8 mouse cellular contexts compared by ENCODE assay signal in genomic region chr16:91932082-91932690, GRCm38 (mm10).
DNase-seq lines count a peak whose midpoint lies in the region; ATAC-seq and TF ChIP-seq lines count a peak whose summit lies in the region.

No protein-coding gene starts in this region.

- peaks cover 36% of the 10 kb centered on the region for H3K4me1 ChIP-seq in erythroblast, embryonic 14.5 days (ENCODE audit: control insufficient read depth)
- peaks cover 12% of the 10 kb centered on the region for H3K4me1 ChIP-seq in forebrain, embryonic 16.5 days (replicated peaks; ENCODE audit: control insufficient read depth, insufficient read depth, low read length)
- H3K4me1 ChIP-seq in liver, embryonic 14.5 days (replicated peaks; ENCODE audit: control insufficient read depth in 2 of 2, insufficient read depth in 2 of 2, low read length in 1 of 2), result peaks cover 10 to 11% of the 10 kb centered on the region in 2 experiments

- peaks cover under 1% of the 10 kb centered on the region; the same call in 1 of the 2 replicates for H3K27me3 ChIP-seq in erythroblast, embryonic 14.5 days (ENCODE audit: control insufficient read depth)
- no peaks in the 10 kb centered on the region for H3K27me3 ChIP-seq in C2C12 (ENCODE audit: control insufficient read depth, insufficient read depth, insufficient read length)
- H3K27me3 ChIP-seq in forebrain, embryonic 16.5 days (replicated peaks; ENCODE audit: control insufficient read depth, insufficient read depth, low read length), result no peaks in the 10 kb centered on the region
- H3K27me3 ChIP-seq in liver, embryonic 14.5 days (ENCODE audit: control insufficient read depth, insufficient read depth, low read length), result no peaks in the 10 kb centered on the region; the same call in 1 of the 2 replicates

- H3K79me2 ChIP-seq in C2C12 (ENCODE audit: control insufficient read depth, insufficient read depth), result peaks cover 32% of the 10 kb centered on the region

- TF ChIP-seq EP300 in liver, embryonic 14.5 days (IDR thresholded peaks at IDR 0.05; ENCODE audit: low read depth), result no peak

- peak overlapping the region; percentile 100 for H3K4me3 ChIP-seq in erythroblast, embryonic 14.5 days (replicated peaks)
- peak overlapping the region; percentile 89 for H3K4me3 ChIP-seq in C2C12 (ENCODE audit: insufficient read depth, poor library complexity, severe bottlenecking)
- peak overlapping the region; percentile 89 for H3K4me3 ChIP-seq in forebrain, embryonic 16.5 days (replicated peaks; ENCODE audit: low read length)
- H3K4me3 ChIP-seq in liver, embryonic 14.5 days (ENCODE audit: insufficient read depth in 1 of 2, low read depth in 2 of 2, low read length in 2 of 2), result peak overlapping the region in 1 of 2 experiments; percentile 96; a peak in 2 of 4 replicates

- no peak overlapping the region for H3ac ChIP-seq in C2C12 (ENCODE audit: control insufficient read depth, insufficient read length, low read depth)

- H3K36me3 ChIP-seq in erythroblast, embryonic 14.5 days (ENCODE audit: control insufficient read depth), result peaks cover 30% of the 10 kb centered on the region
- H3K36me3 ChIP-seq in C2C12 (ENCODE audit: control insufficient read depth, insufficient read depth), result peaks cover 34% of the 10 kb centered on the region
- peaks cover 14% of the 10 kb centered on the region for H3K36me3 ChIP-seq in forebrain, embryonic 16.5 days (ENCODE audit: control insufficient read depth, insufficient read depth)
- peaks cover 18% of the 10 kb centered on the region for H3K36me3 ChIP-seq in liver, embryonic 14.5 days (replicated peaks; ENCODE audit: control insufficient read depth, insufficient read depth, low read depth)

- H3K9me3 ChIP-seq in erythroblast, embryonic 14.5 days (ENCODE audit: control insufficient read depth, low read length), result no peaks in the 10 kb centered on the region
- no peaks in the 10 kb centered on the region for H3K9me3 ChIP-seq in forebrain, embryonic 16.5 days (ENCODE audit: control insufficient read depth, low read length)
- no peaks in the 10 kb centered on the region for H3K9me3 ChIP-seq in liver, embryonic 14.5 days (ENCODE audit: control insufficient read depth, low read length)

- peak overlapping the region; percentile 63 for H3K4me2 ChIP-seq in forebrain, embryonic 16.5 days (ENCODE audit: low read length)
- peak overlapping the region; percentile 66 for H3K4me2 ChIP-seq in liver, embryonic 14.5 days (ENCODE audit: low read depth)

- ATAC-seq in erythroblast, adult 5-6 weeks (replicated peaks; ENCODE audit: low FRiP score, poor library complexity, severe bottlenecking), result no peak
- no peak for ATAC-seq in forebrain, embryonic 16.5 days
- no peak for ATAC-seq in liver, embryonic 14.5 days (ENCODE audit: insufficient read depth)
- ATAC-seq in frontal cortex, adult (ENCODE audit: low TSS enrichment), result no peak

- DNase-seq in liver, embryonic 14.5 days (ENCODE audit: low read depth in 3 of 3, low spot score in 3 of 3), result no peak
- DNase-seq in layer of hippocampus, adult 18-20 months (ENCODE audit: low spot score in 2 of 2), result no peak
- no peak for DNase-seq in urinary bladder, postnatal 36 days (ENCODE audit: low spot score in 2 of 2)

- H3K9ac ChIP-seq in forebrain, embryonic 16.5 days (replicated peaks; ENCODE audit: low read depth, low read length), result no peak overlapping the region
- peak overlapping the region; percentile 95; the same call in 1 of the 2 replicates for H3K9ac ChIP-seq in liver, embryonic 14.5 days (replicated peaks)

- no peak for TF ChIP-seq CTCF in C2C12 (IDR thresholded peaks at IDR 0.05; ENCODE audit: control insufficient read depth, insufficient read depth, insufficient read length)
- TF ChIP-seq CTCF in liver, embryonic 14.5 days (IDR thresholded peaks at IDR 0.05; ENCODE audit: low read depth), result no peak

- WGBS in forebrain, embryonic 16.5 days, result 55% methylated on average over 8 of the region's 8 CpGs
- 35% methylated on average over 8 of the region's 8 CpGs for WGBS in liver, embryonic 14.5 days (ENCODE audit: insufficient replicate concordance)

- no peak overlapping the region for H3K27ac ChIP-seq in forebrain, embryonic 16.5 days (ENCODE audit: low read length)
- H3K27ac ChIP-seq in liver, embryonic 14.5 days, result peak overlapping the region; percentile 20; the same call in 1 of the 2 replicates

- H3K79me3 ChIP-seq in C2C12 (ENCODE audit: low read depth), result peaks cover 23% of the 10 kb centered on the region

TF ChIP-seq in C2C12, 6 proteins besides CTCF, POLR2A, EP300 and RAD21:
- TF ChIP-seq USF1 (IDR thresholded peaks at IDR 0.05; ENCODE audit: low read depth) (no peak), MYOD1 (IDR thresholded peaks at IDR 0.05; ENCODE audit: control insufficient read depth, insufficient read length, low read depth) (no peak), FOSL1 (IDR thresholded peaks at IDR 0.05; ENCODE audit: insufficient read depth, low read length, poor library complexity, severe bottlenecking) (no peak), MAX (IDR thresholded peaks at IDR 0.05) (no peak), CEBPB (IDR thresholded peaks at IDR 0.05; ENCODE audit: low read depth) (no peak), MYOG (IDR thresholded peaks at IDR 0.05; ENCODE audit: control insufficient read depth, extremely low read depth, insufficient read length) (no peak)
